Mouse (Mus musculus) gastrocnemius, postnatal 25 days (tissue): ENCODE results near the gene Gpr25. TPM values are rescaled to one million over a fixed set of nuclear protein-coding genes. Genes with fewer than 3 reads are reported as not detected.

ENCODE experiments used
- DNase-seq: peaks from one replicate; pipeline ENCODE4 v3.0.0; 2022
- long read RNA-seq, 2 experiments: library from polyadenylated mRNA; stranded (forward); transcript quantifications; one replicate each; pipeline ENCODE4 v2.0.0; 2021
- total RNA-seq, 2 experiments: library from RNA; stranded (reverse); gene quantifications; 1 replicate in 1 of 2; 2 replicates in 1 of 2; pipeline ENCODE4 v1.2.3; 2021

Gpr25 gene
- not detected for total RNA-seq
- long read RNA-seq, experiment 1 = 0 reads
- long read RNA-seq, experiment 2 = 0 reads

GRCm38 (mm10) chr1:136260635-136261238 is at the start of gene Gpr25:
Gene Gpr25 (minus strand): TSS chr1:136260873.
- no peak for DNase-seq

GRCm38 (mm10) chr1:136309193-136309592 is 48.5 kb upstream of the Gpr25 start:
- no peak for DNase-seq

GRCm38 (mm10) chr1:136306424-136306823 is 45.8 kb upstream of the Gpr25 start:
- no peak for DNase-seq

DNA sequence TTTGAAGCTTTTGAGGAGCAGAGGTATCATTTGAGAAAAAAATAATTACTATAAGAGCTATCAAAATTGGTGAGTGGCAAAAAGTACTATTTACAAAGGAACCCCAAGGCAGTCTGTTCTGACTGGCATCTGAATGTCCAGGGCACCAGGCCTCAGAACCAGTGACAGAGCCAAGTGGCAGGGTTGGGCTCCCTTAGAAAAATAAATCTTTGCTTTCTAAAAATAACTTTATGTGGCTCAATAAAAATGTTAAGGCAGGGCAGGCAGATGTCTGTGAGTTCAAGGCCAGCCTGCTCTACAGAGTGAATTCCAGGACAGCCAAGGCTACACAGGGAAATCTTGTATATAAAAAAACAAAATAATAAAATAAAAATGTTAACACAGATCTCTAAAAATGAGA is 33.3 kb upstream of the Gpr25 start:
- DNase-seq = no peak

GRCm38 (mm10) chr1:136289803-136290202 is 29.1 kb upstream of the Gpr25 start:
- DNase-seq = no peak

- DNase-seq = no peak
These were observed 16.7 kb upstream of the Gpr25 start for GRCm38 (mm10) chr1:136277366-136277765.

DNA sequence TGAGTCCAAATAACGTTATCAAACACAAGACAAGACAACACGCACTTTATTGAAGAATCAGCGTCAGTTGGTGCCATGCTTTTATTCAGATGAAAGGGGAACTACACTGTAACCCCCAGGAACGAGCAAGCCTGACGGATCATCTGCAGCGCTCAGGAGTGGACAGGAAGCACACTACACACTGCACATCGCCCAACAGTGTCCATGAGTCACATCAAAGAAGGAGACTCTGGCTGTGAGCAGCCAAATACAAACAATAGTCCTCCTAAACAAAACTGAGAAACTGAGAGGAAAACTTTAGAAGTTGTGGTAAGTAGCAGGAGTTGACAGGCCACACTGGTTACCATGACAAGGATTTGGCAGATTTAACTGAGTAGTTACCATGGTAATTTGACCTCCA is 7.6 kb upstream of the Gpr25 start:
- DNase-seq = no peak

GRCm38 (mm10) chr1:136266127-136266526 is 5.5 kb upstream of the Gpr25 start:
- no peak for DNase-seq

DNA sequence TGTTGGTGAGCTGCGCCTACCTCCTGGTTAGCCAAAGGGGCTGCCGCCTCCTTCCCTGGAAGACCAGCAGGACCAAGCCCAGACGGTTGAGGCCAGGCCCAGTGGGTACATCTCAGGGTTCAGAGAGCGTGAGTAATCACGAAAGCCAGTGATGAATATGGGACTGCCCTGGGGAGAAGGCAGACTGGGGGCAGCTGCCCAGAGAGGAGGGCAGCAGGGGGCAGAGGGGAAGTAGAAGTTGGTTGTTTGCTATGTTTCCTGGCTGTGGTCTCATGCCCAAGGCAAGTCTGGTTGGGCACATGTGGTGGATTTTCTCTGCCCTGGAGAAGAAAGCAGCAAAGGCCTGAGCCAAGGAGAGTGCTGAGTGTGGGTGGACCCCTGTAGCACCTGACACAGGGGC is 2.7 kb upstream of the Gpr25 start:
- no peak for DNase-seq

- DNase-seq = peak; percentile 81
These were observed 609 bp downstream of the Gpr25 start for GRCm38 (mm10) chr1:136259893-136260634.

DNA sequence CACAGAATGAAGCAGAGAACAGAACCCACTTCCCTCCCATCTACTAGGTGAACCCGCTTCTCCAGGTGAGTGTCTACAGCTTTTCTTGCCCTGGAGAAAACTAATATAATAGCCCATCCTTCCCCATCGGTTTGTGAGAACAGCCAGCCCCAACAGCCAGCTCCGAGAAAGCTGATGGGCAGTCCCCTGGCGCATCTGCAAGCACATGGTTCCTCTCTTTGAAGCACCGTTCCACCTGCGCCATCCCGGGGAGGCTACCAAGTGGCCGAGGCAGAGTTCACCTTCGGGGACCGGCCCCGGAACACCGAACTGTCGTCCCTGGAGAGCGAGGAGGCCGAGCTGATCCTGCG is 1.2 kb downstream of the Gpr25 start:
- DNase-seq = no peak

DNA sequence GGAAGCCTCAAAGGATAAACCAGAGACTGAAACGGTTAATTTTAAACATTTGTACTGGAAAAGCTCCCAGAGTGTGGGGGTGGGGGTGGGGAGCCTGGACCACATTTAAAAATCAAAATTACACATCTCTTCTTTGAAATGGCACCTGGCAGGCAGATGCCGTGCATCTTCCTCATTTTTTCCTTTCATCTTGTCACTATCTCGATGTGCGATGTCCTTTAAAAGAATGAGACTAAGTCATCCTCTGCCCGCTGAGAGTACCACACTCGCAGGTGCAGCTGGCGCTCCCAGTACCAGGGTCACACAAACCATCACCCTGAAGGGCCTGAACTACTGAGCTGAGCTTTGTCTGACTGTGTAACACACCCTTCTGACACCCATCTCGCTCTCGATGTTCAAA is 2.2 kb downstream of the Gpr25 start:
- no peak for DNase-seq

DNA sequence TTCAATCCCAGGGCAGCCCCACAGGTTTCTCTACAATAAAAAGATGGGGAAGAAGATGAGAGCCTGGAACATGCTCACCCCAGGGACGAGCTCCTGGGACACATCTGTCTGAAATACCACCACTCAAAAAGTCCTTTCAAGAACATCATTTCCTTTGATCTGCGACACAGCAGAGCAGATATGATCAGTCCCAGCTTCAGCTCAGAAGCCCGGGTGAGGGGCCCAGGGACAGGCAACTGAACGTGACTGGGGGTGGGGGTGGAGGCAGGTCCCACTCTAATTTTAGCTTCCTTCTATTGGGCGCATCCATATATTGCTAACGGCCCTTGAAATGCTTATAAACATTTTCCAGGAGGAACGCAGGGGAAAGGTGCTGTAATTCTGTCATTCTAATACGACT is 5.0 kb downstream of the Gpr25 start:
- no peak for DNase-seq

- DNase-seq = no peak
These were observed 5.5 kb downstream of the Gpr25 start for GRCm38 (mm10) chr1:136255174-136255573.

GRCm38 (mm10) chr1:136254503-136255065 is 6.1 kb downstream of the Gpr25 start:
- DNase-seq = no peak

DNA sequence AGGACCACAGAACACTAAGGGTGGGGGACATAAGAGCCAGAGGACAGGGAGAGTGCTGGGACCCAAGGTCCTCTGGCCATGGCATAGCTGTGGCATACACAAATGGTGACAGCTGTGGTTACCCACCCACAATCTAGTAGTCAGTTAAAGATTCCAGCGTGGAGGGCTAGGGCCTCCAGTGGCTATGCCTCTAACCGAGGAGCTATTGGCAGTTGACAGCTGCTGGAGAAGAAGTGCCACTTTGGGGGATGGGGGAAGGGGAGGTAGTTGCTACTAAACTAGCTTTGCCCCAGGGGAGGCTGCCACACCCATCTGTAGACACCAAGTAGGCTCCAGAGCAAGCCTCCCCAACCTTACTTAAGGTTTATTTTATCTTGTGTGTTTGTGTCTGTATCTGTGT is 7.2 kb downstream of the Gpr25 start:
- DNase-seq = no peak

DNA sequence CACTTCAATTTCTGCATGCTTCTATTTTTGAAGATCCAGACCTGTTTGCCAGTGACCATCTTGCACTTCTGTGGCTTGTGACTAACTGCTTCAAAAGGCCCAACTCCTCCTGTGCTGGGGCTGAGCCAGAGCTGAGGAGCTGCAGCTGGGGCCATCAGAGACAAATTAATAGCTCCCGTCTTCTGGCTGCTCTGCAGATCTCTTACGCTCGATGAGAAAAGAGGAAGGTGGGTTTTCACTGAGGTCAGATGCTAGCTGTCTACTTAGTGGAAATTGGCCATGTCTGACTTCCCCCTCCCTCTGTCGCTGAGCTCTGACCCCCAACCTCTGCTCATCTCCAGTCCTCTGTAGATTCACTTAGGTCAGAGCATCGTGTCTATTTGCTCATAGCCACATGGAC is 11.0 kb downstream of the Gpr25 start:
- DNase-seq = no peak

- no peak for DNase-seq
These were observed 13.3 kb downstream of the Gpr25 start for GRCm38 (mm10) chr1:136247393-136247792.

GRCm38 (mm10) chr1:136244469-136244868 is 16.2 kb downstream of the Gpr25 start:
- DNase-seq = no peak

- no peak for DNase-seq
These were observed 18.9 kb downstream of the Gpr25 start for GRCm38 (mm10) chr1:136241801-136242200.

DNA sequence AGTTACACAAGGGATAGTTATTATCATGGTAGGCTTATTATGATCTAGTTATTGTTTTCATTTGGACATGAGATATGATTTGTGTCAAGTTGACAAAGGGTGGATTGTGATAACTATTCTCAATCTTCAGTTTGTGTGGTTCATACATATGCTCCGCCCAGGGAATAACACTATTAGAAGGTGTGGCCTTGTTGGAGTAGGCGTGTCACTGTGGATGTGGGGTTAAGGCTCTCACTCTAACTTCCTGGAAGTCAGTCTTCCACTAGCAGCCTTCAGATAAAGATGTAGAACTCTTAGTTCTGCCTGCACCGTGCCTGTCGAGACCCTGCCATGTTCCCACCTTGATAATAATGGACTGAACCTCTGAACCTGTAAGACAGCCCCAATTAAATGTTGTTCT is 22.2 kb downstream of the Gpr25 start:
- no peak for DNase-seq

DNA sequence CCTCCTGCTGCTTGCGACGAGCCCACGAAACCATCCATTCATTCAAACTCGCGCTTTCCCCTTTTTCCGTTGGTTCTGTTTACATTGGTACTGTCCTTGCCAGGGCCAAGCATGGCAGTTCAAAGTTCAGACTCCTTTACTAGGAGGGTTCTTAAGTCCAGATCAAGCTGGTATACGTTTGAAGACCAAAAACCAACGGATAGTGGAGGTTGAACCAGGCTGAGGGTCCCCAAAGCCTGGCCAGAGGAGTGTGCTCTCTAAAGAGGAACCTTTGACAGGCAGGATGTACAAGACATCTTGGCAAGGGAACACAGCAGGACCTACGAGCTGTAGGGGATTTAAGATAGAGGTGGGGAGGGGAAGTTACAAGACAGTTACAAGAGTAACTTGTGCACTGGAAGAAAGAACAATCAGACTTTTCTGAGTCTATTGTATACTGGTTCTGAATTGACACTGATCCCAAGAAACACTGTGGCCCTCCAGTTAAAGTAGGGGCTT is 26.0 kb downstream of the Gpr25 start:
- DNase-seq = no peak

DNA sequence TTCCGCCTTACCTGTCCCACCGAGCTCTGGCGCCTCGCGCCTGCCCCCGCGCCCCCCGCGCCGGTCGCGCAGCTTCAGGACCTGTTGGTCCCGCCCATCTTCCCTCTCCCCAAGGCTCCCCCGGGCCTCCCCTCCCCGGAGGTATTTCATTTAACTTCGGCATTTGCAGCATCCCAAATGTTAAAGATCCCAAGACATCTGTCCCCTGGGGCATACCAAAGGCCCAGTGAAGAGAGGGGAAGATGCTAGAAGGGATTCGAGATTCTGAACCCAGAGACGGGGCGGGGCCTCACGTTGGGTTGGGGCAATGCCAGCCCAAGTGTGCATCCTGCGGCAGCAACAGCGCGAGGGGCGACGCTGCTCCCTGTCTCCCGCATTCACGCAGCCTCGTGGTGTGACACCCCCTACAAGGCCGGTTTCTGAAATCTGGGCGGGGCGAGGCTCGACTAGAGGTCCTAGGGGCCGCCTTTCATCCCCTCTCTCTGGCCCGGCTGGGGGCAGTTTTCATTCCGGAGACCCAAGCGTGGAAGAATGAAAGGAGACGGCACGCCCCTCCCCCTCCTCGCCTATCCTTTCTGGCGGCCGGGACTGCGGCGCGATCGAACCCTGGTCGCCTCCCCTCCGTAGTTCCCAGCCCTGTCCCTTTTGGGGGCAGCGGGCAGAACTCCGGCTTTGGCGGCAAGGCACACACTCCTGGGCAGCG is 26.6 kb downstream of the Gpr25 start, which contains the start of gene Inava:
Gene Inava, minus strand, starts transcription at position 373 of the 703 bp plus-strand sequence.
- no peak for DNase-seq
